Mouse (Mus musculus) B cell, adult 67 days (primary cell): ENCODE data around the gene Cyp4f18. TPM values are rescaled to one million over a fixed set of nuclear protein-coding genes. Genes with fewer than 3 reads are reported as not detected.

Experiments
- total RNA-seq, 2 experiments: library from RNA; stranded (reverse); gene quantifications; 4 replicates each; pipeline ENCODE4 v1.2.4; 2023

Cyp4f18 gene
- 100 to 1,000 TPM; 194 to 214 TPM for total RNA-seq

GRCm38 (mm10) chr8:72009473-72009872, at the start of gene Cyp4f18:
TSS of gene Cyp4f18 (minus strand) at chr8:72009626.

GRCm38 (mm10) chr8:72040918-72041317, 31.5 kb upstream of the Cyp4f18 start, which contains the start of gene Olfr372:
TSS of gene Olfr372 (plus strand) at chr8:72041218.

GRCm38 (mm10) chr8:71950482-71951221, 58.8 kb downstream of the Cyp4f18 start, which contains the start of gene Zfp961:
TSS of gene Zfp961 (plus strand) at chr8:71951038.

Other genes starting within 250 kb of the Cyp4f18 start
- 10 to 100 TPM in 1 of 2 experiments, 1 to 10 TPM in 1; 7.7 to 15.4 TPM for gene Zfp709, start 127.6 kb downstream of the Cyp4f18 start, total RNA-seq
- 10 to 100 TPM in 1 of 2 experiments, 1 to 10 TPM in 1; 9.3 to 15.1 TPM for gene Zfp882, start 101.0 kb downstream of the Cyp4f18 start, total RNA-seq
- 10 to 100 TPM; 17.0 to 24.0 TPM for gene Zfp617, start 101.0 kb downstream of the Cyp4f18 start, total RNA-seq
- gene Zfp961, start 58.6 kb downstream of the Cyp4f18 start, total RNA-seq = 10 to 100 TPM; 32.9 to 37.5 TPM
- gene Olfr372, start 31.6 kb upstream of the Cyp4f18 start, total RNA-seq = not detected
- not detected for gene Olfr373, start 73.6 kb upstream of the Cyp4f18 start, total RNA-seq
- gene Olfr374, start 97.4 kb upstream of the Cyp4f18 start, total RNA-seq = under 1 TPM; 0.09 to 0.27 TPM
- gene Tpm4, start 125.3 kb upstream of the Cyp4f18 start, total RNA-seq = 100 to 1,000 TPM; 241 to 290 TPM
- gene Rab8a, start 151.6 kb upstream of the Cyp4f18 start, total RNA-seq = 100 to 1,000 TPM; 152 to 153 TPM
- 10 to 100 TPM; 28.4 to 44.0 TPM for gene Hsh2d, start 180.0 kb upstream of the Cyp4f18 start, total RNA-seq
- not detected for gene Cib3, start 203.2 kb upstream of the Cyp4f18 start, total RNA-seq
- gene Gm11034, start 204.0 kb upstream of the Cyp4f18 start, total RNA-seq = not detected
- 10 to 100 TPM; 69.0 to 86.6 TPM for gene Fam32a, start 210.1 kb upstream of the Cyp4f18 start, total RNA-seq
- 100 to 1,000 TPM; 204 to 217 TPM for gene Ap1m1, start 230.4 kb upstream of the Cyp4f18 start, total RNA-seq